Mouse (Mus musculus) kidney, adult 8-10 months (tissue): ENCODE results near the gene Atxn7l1.
A peak's percentile ranks its signal among the peaks of the same experiment; 100 is the strongest.
"Not testable (repeated sequence)": the region's sequence is repeated elsewhere in the genome, so short reads cannot be mapped to it uniquely, and the experiment has no call there.

ENCODE experiments used
- DNase-seq, 2 experiments: peaks; one replicate each; pipeline ENCODE4 v3.0.0; 2022

The Atxn7l1 gene

DNA sequence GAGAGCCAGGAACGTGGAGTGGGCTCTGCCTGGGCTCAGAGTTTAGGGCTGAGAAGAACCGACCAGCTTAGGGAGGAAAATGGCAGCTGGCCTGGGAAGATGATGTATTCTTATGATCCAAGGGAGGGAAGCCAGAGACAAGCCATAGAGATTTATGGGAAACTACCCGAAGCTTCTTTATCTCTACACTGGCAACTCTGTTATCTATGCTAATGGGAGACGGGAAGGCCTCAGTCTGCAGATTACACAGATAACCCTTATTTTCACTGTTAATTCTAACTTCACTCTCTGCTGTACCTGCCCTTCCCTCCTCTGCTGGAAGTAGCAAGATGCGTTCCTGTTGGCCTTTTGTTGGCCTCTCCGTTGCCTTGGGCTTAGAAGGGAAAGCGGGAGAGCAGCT lies 5.6 kb downstream of the Atxn7l1 start:
- no peak for DNase-seq

DNA sequence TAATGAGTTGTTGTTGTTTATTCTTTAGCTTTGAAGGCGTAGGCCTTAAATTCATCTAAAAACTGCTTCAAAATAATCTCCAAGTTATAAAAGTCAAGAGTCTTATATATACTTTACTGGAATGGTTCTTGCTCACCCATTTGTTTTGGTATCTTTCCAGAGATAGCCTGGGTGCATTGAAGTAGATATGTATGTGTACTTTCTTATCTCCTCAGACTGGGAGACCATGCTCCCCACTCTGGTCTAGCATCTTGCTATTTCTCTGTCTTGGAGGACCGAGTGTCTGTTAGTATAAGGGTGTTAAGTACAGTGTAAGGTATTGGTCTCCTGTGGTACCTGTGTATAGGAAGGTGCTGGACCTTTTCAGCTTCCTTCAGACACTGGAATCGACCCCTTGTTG lies 6.4 kb downstream of the Atxn7l1 start:
- no peak for DNase-seq

DNA sequence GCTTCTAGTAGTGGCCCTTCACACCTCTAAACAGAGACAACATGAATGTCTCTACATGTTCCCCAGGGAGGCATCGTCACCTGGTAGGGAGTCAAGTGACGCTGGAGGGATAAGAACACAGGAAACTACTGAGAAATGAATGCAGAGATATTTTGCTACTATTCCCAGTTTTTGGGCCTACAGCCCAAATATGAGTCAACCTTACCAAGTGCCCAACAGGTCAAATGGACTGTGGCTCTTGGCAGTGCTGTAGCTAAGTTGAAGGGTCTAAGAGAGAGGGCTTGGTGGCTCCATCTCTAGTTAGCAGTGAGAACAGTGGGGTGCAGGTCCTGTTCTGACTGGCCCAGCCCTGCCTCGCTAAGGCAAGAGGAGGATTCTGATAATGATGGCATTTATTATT lies 7.2 kb downstream of the Atxn7l1 start:
- DNase-seq = no peak

DNA sequence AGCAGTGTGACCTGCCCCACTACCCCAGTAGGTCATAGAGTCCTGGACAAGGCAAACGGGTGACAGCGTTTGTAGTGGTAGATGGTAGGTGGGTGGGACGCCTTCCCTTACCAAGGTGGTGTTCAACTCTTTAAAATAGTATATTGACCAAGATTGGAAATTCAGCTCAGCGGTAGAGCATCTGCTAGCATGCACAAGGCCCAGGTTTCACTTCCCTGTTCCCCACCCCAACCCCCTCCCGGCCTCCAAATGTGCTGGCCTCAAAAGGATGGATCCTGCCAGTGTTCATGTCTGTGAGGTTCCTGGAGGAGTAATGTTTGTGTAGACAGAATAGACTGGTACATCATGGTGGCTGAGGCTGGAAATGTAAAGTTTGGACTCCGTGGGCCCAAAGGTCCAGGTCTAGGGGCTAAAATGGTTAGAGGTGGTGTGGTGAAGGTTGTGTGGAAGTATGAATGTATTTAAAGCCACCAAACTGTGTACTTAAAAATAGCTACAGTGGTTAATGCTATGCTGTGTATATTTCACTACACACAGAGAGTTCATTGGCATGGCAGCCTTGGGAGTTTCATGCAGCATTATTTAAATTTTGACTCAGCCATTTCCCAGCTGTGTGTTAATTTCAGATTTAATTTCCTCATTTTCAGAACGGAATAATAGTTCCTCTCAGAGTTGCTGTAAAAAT lies 9.0 kb downstream of the Atxn7l1 start:
- DNase-seq = no peak

DNA sequence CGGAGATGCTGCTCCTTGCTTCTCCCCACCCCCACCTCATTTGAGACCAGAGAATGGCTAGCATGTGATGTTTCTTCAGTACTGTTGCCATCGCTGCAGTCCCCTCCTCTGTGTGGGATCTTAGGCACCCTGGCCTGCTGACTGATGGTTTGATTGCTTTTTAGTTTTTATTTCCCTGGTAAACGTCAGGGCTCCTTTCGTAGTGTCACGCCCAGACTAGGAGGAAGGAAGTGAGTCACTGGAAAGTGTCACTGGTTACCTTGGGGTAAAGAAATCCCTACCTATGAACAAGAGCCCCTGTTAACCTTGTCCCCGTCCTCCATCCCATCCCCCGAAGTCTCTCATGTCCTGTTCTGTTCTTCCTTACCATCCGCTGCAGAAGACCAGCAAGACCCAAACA lies 10.8 kb downstream of the Atxn7l1 start:
- DNase-seq = no peak

DNA sequence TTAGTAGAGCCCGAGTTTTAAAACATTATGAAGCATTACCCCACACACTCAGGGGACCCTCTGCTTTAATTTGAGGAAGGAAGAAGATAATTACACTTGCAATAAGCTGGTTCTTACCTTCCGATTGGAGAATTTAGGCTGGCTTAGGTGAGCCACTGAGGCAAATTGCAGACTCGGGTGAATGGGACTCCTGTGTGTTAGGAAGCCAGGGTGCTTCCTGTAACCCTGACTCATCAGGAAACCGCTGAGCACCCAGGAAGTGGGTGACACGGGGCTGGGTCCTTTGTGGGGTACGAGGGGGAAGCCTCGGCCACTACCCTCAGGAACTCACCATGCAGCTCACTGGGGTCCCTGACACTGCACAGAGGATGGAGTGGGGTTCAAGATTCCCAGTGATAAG lies 12.9 kb downstream of the Atxn7l1 start:
- no peak for DNase-seq

DNA sequence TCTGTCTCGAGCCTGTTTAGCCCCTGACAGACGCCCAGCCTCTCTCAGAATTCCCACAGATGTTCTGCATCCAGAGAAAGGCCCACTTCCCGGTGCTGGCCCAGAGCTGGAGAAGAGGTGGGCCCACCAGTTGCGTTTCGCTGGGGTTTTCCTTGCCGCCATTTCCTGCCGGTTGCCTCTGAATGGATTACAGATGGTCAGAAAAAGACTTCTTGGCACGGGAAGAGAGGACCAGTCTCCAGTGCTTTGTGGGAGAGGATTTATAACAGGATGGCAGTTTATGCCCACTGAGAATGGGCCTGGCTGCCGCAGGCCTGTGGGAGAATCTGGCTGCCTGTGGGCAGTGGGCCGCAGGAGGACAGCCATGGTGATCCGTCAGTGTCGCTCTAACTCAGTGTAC lies 15.0 kb downstream of the Atxn7l1 start:
- DNase-seq = no peak

DNA sequence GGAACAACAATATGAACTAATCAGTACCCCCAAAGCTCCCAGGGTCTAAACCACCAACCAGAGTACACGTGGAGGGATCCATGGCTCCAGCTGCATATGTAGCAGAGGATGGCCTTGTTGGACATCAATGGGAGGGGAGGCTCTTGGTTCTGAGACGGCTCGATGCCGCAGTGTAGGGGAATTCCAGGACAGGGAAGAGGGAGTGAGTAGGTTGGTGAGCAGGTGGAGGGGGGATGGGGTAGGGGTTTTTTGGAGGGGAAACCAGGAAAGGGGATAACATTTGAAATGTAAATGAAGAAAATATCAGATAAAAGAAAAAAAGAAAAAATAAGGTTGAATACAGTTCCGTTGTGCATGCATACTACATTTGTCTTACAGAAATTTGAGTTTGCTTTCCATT lies 16.5 kb downstream of the Atxn7l1 start:
- not testable (repeated sequence) for DNase-seq

DNA sequence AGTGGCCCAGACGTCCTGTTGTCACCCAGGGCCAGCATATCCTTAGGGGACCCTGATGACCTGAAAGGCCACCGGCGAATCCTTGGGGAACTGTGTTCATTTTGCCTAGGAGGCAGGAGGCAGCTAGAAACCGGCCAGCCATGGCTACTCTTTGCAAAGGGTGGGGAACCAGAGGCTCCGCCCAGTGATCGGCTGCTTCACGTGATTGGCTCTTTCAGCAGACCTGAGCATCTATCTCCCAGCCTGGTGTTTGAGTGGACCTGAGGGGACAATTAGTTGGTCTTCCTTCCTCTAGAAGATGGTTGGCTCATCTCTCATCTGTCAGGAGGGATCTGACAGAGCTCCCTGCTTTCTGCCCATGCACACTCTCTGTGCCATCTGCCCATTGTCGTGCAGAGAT lies 19.2 kb downstream of the Atxn7l1 start:
- DNase-seq = no peak

DNA sequence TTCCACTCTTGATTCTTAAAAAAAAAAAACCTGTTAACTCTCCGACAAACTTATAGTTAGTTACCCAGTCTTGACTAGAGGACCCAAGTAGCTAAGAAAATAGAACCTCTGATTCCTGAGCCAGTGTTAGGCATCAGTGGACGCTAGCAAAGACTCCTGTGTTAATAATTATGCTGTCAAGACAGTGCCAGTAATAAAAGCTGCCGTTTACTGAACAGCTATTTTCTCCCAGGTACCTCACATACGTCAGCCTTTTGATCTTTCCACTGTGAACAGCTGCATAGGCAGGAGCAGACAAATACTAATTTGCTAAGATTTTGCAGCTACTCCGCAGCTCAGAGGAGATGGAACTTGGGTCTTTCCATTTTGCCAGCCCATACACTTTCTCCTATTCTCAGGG lies 20.1 kb downstream of the Atxn7l1 start:
- DNase-seq = no peak

DNA sequence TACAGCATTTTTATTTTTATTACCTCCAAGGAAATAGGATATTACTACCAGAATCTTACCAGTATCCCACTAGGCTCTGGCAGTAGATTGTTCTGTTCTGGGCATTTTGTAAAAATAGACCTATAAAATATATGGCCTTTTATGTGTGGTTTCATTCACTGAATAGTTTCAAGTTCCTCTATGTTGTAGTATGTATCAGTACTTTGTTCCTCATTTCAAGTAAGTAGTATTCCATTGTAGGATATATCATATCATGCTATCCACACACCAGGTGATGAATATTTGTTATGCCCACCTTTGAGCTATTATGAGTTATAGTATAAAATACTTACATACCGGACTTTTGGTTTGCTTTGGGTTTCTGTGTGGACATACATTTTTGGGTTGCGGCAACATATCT lies 21.0 kb downstream of the Atxn7l1 start:
- no peak for DNase-seq

DNA sequence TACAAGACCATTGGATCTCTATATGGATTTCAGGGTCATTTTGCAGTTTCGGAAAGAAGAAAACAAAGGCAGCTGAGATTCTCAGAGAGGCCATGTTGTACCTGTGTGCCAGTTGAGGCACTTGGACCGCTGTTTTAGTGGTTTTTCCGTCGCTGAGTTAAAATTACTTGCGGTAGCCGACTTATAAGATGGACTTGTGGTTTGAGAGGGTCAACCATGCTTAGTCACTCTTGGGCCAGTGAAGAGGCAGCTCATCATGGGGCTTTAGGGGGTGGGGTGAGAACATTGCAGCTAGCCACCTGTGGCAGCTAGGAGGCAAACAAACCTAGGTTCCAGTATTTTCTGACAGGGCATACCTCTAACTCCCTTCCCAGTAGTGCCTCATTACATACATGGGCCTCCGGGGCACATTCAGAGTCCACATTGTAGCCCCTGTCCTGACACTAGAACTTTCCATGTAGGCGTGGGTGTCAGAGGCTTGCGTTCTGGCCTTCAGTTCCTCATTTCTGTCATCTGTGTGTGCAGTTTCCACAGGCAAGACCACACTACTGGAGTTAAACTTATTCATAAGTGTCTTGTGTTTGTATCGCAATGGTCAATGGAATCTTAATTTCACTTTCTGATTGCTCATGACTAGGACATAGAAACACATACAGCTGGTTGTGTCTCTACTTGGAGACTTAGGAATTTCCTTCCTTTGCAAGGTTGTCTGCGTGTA lies 22.4 kb downstream of the Atxn7l1 start:
- DNase-seq = no peak

DNA sequence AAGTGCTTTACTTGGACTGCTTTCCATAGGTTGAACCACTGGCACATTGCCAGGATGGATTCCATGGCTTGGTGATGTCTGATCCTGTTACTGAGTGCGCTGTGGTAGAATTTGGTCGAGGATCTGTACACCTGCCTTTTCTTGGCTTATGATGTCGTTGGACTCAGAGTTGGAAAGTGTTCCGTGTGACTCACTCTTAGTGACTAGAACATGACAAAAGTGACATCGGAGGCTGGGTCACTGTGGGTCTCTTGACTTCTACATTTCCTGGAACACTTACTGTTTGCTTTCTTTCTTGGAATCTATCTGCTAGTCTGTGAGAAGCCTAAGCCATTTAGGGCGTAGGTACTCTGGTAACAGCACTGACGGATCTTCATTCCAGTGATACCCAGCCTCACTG lies 23.3 kb downstream of the Atxn7l1 start:
- no peak for DNase-seq

DNA sequence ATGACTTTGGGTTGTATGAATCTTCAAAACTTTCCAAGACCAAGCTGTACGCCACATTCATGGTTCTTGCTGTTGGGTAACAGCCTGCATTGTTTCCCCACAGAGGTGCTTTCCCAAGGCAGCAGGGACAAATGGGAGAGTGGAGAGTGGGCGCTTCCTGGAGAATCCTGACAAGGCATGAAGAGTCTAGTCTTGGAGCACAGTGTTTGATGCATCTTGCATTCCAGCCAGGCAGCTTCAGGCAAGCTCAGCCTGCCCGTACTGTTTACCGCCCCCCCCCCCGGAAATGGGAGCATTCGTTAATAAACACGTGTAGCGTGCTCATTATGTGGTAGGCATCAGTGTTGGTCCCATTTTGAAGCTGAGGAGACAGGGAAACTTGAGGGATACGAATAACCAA lies 25.4 kb downstream of the Atxn7l1 start:
- no peak for DNase-seq

DNA sequence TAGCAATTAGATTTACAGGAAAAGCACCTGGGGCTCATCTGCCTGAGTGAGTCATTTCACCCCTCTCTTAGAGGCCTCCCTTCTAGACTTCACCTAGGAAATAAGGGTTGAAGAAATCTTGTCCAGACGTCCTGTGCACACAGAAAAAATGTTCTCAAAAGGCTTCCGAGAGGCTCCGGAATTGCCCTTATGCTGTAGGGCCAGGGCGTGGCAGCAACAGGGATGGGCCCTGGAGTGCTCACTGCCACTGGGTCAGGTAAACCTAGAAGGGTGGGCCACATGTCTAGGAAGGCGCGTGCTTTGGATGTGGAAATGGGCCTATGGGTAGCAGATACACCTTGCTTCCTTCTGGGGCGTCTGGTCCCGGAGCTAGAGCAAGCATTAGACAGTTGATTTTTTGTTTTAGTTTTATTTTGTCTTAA lies 26.2 kb downstream of the Atxn7l1 start:
- DNase-seq = no peak

DNA sequence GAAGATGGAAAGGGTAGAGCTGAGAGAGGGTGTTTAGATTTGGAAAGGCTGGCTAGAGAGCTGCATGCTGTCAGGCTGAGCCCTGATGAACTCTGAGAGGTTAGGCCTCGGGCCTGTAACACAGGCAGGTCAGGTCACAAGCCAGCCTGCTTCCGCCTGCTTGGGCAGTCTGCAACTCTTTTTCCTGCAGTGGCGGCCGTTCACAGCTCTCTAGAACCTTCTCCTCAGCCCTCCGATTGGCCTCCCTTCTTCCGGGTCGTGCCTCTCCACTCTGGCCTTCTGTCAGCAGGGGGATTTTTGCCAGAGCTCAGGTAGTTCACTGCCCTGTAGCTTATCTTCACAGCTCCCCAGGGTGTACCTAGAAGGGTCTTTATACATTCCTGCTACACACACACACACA lies 26.7 kb downstream of the Atxn7l1 start:
- DNase-seq = peak in 1 of 2 experiments; percentile 23

DNA sequence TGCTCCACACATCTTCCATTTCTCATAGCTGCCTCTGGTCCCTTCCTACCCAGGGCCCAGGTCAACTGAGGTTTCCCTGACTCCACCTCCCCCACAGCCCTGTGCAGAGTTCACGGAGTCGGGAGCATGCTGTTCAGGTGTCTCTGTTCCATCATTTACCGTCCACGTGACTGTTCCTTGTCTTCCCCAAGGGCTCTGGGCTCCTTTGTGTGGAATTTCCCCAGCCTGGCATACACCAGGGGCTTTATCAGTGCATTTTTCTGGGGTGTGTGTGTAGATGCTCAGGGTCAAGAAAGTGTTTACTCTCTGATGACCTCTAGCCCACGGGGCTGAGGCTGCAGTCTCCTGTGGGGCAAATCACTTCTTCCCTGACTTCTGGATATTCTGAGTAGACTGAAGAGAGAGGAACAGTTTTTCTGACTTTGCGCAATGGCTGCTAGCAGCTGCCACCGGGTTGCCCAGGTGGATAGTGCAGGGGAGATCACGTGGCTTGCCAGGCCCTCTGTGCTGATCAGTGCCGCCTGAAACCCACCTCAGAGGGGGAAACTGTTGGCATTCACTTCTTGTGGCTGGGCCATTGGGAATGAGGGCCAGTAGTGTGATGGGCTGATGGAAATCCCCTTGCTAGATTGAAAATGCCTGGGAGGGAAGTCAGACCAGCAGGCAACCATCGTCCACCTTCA lies 27.3 kb downstream of the Atxn7l1 start:
- DNase-seq = no peak

DNA sequence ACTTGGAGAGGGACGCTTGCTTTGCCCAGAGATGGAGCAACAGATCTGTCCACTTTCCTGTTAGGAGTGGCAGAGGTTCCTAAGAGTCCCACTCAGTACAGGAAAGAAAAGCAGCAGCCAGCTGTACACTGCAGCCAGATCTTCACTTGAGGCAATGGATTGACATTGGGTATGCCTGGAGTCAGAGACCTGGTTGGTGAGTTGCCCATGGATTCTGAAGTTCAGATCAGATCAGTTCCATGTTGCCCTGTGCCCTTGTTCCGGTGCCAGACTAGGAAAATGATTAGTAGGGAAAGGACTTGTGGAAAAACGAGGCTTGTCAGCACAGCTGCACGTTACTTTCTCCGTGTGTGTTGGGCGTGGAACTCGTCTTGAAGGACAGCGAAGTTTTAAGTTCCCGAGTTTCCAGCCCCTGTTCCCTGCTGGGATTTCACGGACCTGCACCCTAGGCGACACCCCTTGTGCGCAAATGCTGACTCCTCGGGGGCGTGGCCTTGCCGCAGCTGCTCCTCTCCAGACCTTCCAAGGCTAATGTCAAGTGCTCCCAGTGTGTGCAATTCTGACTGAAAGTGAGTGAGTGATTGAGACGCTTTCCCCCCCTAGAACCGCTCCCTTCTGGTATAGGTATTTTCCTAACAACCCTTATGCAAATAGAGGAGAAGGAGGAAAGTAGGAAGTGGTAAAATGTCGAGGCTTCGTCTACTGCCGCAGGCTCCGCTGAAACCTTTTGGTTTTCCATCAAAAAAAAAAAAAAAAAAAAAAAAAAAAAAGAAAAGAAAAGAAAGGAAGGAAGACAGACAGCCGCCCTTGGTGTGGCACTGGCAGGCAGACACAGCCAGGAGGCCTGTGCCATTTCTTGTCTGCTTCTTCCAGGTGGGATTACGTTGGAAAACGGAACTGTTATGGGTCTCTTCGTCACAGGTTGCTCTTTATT lies 28.4 kb downstream of the Atxn7l1 start:
- peak; percentile 54 to 62 for DNase-seq

DNA sequence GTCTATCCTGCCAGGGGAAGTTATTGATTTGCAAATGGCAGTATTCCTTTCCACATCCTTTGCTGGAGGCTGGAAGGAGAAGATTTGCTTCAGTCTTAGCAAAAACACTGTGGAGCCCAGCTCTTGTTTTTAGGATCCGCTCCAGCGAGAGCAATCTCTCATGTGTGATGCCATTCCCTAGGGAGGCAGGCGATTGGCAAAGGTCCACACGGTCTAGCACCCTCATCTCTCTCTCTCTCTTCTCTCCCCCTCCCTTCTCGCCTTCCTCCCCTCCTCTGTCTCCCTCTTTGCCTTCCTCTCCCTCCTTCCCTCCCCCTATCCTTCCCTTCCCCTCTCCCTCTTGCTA lies 29.0 kb downstream of the Atxn7l1 start:
- DNase-seq = no peak

DNA sequence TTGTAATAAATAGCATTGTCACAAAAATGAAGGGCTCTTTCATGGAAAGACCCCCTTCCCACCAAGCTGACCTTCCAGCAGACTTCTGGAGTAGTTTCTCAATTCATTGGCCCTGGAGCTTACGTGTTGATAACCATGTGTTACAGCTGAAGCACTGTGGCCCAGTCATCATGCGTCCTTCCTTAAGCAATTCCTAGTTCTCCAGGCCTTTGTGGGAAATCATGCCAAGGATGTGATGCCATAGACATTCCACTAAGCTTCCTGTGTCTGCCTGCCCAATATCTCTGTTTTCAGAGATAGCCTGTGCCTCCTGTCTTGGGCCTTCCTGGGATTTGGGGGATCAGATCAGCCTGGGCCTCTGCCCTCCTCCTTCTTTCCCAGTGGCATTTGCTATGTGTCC lies 32.9 kb downstream of the Atxn7l1 start:
- DNase-seq = no peak

DNA sequence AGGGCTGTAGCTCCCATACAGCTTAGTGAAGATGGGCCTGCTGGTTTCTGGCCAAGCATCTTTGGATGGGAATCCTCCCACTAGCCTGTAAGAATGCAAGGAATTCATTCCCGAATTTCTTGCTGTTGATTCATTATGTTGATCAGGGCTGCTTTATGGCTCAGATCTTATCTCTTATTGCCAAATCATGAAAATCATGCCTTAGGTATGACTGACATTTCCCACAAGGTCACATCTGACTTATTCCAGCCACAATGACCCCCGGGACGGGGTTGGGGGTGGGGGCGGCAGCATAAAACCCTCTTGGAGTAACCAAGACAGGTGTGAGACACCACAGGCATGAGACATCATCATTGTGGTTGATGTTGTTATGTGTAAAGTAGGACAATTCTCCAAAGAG lies 34.4 kb downstream of the Atxn7l1 start:
- DNase-seq = no peak

DNA sequence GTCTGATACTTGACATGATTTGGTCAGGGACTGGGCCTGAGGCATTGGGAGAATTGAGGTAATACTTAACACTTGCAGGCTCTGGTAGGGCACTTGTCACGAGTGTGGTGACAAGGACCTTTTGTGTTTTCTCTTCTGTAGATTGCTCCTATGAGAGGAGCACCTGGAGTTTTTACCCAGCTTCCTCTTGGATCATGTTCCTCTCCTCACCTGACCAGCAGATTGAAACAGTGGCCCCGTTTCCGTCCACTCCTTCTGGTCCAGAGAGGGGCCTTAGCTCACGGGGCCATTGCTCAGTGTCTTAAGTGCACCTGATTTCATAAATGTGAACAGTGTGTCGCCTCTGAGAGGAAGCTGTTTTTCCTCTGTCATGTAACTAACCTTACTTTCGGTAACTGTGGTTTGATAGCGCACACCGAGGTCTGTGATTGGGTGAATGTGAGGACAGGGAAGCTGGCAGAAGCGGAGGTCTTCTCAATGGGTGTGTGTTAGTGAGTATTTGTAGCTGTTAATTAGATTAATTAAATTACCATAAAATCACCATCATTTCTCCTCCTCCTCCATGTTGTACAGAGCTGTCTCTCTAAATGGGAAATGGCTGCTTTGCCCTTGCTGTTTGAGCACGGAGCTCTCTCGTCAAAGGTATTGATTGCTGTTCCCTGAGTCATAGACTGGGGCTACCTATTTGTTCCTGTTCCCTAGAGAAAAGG lies 35.1 kb downstream of the Atxn7l1 start:
- no peak for DNase-seq
